Mouse (Mus musculus) MN1 (cell line): ENCODE results near the gene Cdca7l.

ENCODE experiments used
- DNase-seq: peaks from one replicate; pipeline ENCODE4 v3.0.0-alpha.2; 2016; ENCODE audit warnings: low spot score

Gene Cdca7l

GRCm38 (mm10) chr12:117809327-117810017, 5.4 kb downstream of the Cdca7l start:
- no peak for DNase-seq

GRCm38 (mm10) chr12:117810074-117810473, 6.0 kb downstream of the Cdca7l start:
- no peak for DNase-seq

DNA sequence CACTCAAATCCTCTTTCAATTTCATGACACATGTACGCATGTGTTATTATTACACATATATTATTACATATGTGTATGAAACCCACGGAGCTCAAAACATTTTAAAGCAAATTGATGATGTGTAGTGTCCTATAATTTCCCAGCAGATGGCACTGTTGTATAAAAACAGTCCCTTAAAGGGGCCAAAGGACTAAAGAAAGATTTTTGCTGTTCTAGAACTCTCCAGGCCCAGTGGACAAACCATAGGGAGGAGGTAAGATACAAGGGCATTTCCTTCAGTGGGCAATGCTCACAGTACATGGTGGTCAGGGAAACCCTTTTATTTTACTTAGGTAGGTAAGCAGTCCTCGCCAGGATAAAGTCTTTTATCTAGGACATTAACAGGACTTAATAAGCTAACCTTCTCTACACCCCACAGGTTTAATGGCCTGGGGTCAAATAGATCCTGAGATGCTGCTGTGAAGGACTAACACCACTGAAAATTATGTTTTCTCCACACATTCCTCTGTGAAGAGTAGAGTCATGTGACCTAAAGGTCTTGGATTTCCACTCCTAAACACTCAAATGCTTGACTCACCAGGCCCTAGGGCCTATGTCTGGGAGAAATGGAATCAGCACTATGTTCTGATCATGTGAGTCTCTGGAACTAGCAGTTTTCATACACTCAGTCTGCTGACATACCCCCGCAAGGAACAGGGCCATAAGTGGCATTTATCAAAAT, 16.2 kb downstream of the Cdca7l start:
- peak; percentile 11 for DNase-seq

- DNase-seq = no peak
Measured at GRCm38 (mm10) chr12:117820859-117821221, 16.8 kb downstream of the Cdca7l start.

GRCm38 (mm10) chr12:117821394-117821793, 17.3 kb downstream of the Cdca7l start:
- no peak for DNase-seq

GRCm38 (mm10) chr12:117828350-117828749, 24.3 kb downstream of the Cdca7l start:
- no peak for DNase-seq

GRCm38 (mm10) chr12:117831351-117831961, 27.4 kb downstream of the Cdca7l start:
- no peak for DNase-seq

DNA sequence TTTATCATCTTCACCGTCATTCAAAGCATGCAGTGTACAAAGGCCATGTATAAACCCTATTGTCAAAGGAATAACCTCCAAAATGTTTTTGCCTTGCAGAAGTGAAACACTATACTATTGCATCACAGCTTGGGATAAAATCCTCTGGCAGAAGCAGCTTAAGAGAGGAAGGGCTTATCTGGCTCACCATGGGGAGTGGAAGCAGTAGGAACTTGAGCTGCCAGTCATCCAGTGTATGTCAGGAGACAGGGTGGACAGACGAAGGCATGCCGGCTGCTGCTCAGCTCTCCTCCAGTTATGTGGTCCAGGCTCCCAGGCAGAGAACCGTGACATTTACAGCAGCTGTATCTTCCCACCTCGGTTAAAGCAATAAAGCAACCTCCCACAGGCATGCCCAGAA, 28.1 kb downstream of the Cdca7l start:
- no peak for DNase-seq

DNA sequence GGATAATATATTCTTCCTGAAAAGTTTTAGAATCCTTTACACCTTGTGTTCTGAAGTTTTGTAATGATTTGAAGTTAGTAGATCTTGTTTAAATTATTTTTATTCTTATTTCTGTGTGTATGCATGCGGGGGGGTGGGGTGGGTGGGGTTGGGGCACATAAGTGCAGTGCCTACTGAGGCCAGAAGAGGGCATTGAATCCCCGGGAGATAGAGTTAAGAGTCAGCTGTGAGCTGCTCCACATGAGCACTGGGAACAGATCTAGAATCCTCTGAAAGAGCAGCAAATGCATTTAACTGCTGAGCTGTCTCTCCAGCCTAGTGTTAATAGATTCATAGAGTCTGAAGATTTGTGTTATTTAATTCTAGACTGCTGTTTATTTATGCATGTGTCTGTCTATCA, 30.6 kb downstream of the Cdca7l start:
- no peak for DNase-seq

DNA sequence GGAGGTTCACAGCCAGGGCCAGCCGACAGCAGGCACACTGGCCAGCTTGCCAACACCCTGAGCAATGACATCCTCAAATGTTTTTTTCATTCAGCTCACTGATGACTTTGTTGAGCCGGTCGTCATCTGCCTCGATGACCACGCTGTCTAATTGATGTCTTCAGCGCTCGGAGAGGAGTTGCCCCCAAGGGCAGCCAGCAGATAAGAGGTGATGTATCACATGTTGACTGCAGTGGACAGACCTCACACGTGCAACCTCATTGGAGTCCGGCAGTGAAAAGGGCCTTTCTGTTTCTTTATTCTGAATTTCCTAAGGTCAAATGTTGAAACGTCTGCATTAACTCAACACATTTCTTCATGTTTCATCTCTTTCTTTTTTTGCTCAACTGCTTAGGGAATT, 31.3 kb downstream of the Cdca7l start:
- no peak for DNase-seq

- no peak for DNase-seq
Measured at GRCm38 (mm10) chr12:117837376-117837775, 33.3 kb downstream of the Cdca7l start.

- DNase-seq = no peak
Measured at GRCm38 (mm10) chr12:117840705-117841104, 36.6 kb downstream of the Cdca7l start.

DNA sequence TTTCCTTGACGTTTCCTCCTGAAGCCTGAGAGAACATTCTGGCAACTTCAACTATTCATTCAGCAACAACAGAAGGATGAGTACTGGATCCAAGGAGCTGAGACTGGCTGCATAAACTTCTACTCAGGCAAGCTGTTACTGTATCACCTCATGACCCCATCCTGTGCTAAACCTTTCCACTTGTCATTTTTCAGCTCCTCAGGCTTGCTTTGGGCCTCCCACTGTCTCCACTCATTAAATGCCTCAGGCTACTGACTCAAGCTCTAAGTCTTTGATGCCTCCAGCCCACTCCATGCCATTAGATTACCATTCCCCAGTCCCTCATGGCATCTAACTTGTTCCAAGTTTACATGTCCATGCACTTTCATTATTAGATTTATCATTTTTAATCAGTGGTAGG, 38.6 kb downstream of the Cdca7l start:
- no peak for DNase-seq

- DNase-seq = no peak
Measured at GRCm38 (mm10) chr12:117843302-117844074, 39.4 kb downstream of the Cdca7l start.

DNA sequence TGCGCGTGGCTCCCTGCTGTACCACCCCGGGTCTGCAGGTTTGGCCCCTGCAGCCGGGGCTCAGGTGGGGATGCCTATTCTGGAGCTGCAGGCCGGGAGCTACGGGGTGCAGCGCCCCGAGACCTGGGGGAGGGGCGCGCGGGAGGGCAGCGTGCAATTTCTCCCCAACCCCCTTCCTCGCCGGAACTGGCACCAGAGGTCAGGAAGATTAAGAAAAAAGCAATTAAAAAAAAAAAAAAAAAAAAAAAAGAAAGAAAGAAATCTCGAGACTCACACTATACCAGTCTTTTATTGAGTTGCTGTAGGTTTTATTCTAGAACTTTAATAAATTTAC, 40.0 kb downstream of the Cdca7l start:
- DNase-seq = no peak

DNA sequence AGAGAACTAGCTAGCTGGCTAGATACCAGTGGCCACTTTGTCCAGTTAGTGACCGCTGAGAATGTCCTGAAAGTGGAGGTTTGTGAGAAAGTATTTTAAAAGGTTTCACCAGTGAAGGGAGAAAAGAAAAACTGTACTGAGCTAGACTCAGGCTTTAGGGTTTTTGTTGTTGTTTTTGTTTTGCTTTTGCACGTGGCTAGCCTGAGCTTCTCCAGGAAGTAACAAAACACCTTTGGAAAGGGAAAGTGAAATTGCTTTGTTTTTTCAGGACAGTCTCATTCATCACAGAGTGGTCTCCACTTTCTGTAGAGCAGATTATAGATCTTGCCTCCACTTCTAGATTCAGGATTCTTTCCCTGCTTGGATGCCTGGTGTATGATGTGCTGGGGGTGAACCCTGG, 40.8 kb downstream of the Cdca7l start:
- no peak for DNase-seq

GRCm38 (mm10) chr12:117848621-117849020, 44.5 kb downstream of the Cdca7l start:
- no peak for DNase-seq

GRCm38 (mm10) chr12:117850472-117850871, 46.4 kb downstream of the Cdca7l start:
- no peak for DNase-seq

DNA sequence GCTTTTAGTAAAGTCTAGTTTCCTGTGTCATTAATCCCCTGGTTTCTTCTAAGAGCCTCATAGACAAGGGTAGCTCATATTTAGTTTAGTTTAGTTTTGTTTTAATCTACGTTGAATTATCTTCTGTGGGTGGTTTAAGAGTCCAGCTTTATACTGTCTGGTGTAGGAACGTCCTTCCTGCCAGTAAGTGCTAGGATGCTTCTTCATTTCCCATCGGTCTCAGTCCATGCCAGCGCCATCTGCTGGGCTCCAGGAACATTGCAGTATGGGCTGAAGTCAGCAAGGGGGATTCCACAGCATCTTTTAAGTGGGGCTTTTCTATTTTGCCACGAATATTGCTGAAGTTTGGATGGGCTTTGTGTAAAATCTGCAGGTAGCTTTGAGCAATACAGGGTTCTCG, 49.2 kb downstream of the Cdca7l start:
- DNase-seq = no peak

DNA sequence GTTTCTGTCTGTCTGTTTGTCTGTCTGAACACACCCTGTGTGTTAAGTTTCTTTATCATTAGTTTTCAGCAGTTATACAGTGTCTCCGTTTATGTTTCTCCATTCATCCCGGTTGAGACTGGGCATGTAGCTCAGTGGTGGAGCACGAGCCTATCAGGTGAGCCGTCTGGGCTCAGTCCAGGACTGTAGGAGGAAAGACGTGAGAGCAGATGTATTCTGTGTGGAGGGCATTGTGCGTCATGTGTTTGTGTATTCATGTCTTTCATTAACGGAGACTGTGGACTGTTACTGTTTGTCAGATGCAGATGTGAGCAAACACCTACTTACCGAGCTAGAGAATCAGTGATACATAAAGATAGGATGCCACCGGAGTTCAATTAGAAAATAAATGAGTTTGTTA, 52.9 kb downstream of the Cdca7l start:
- no peak for DNase-seq

DNA sequence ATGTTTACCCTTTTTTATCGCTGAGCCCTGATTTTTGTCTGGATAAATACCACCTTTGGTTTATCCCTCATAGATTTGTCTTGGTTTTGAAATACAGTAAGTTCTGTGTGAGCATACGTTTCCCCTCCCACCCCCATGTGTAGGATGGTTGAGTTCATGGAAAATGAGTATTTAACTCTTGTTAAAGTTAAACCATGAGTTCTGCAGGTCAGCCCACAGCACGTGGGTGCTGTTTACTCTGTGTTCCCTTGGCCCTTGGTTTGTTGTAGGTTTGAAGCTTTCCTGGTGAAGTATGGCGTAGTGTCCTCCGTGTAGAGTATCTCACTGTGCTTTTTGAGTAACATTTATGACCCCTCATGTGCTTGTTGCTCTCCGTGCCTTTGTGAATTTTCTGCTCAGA, 53.8 kb downstream of the Cdca7l start:
- no peak for DNase-seq

DNA sequence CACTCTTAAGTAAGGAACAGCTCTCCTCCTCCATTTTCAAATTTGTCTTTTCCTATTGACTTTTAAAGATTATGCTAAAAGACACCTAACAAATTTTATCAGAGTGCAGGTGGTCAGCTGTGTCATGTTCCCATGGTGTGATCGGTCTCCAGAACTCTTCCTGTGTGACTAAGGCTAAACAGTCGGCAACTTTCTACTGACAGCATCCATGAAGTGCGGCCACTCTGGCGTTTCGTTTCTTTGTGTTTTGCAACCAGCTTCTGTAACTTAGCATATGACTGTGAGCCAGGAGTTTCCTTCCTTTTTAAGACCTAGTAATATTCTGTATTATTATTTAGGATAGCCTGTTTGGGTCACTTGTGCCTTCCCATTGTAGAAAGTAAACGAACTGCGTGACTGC, 56.8 kb downstream of the Cdca7l start:
- DNase-seq = no peak

- no peak for DNase-seq
Measured at GRCm38 (mm10) chr12:117861249-117861648, 57.2 kb downstream of the Cdca7l start.
